Mouse (Mus musculus): ENCODE results near the gene Rbm4. TPM values are rescaled to one million over a fixed set of nuclear protein-coding genes. Genes with fewer than 3 reads are reported as not detected.

The Rbm4 gene
- polyA plus RNA-seq (2012; rRNA removed) = 45.2 and 82.8 TPM in 2 replicates

GRCm38 (mm10) chr19:4793831-4794422 lies at the start of gene Rbm4:
Gene Rbm4, minus strand, starts transcription at chr19:4793901.

GRCm38 (mm10) chr19:4839149-4839548 lies 45.4 kb upstream of the Rbm4 start, which contains the start of the genes Ccs and Ccdc87:
Gene Ccs, minus strand, starts transcription at chr19:4839332.
Gene Ccdc87, plus strand, starts transcription at chr19:4839366.

GRCm38 (mm10) chr19:4811063-4811908 lies 17.6 kb upstream of the Rbm4 start, which contains the start of the genes Gm21992 and Rbm14:
Gene Gm21992, minus strand, starts transcription at chr19:4811612.
Gene Rbm14, minus strand, starts transcription at chr19:4811634.

GRCm38 (mm10) chr19:4756193-4756911 lies 37.3 kb downstream of the Rbm4 start, which contains the start of gene Rbm4b:
Gene Rbm4b, plus strand, starts transcription at chr19:4756497.

Other genes starting within 250 kb of the Rbm4 start
- gene Lrfn4, start 178.2 kb downstream of the Rbm4 start, polyA plus RNA-seq (2012; rRNA removed) = 90.2 and 96.9 TPM in 2 replicates
- 174 TPM in 2 replicates for gene Rce1, start 168.3 kb downstream of the Rbm4 start, polyA plus RNA-seq (2012; rRNA removed)
- 0.83 and 0.86 TPM in 2 replicates for gene Gm960, start 95.2 kb downstream of the Rbm4 start, polyA plus RNA-seq (2012; rRNA removed)
- gene Sptbn2, start 82.7 kb downstream of the Rbm4 start, polyA plus RNA-seq (2012; rRNA removed) = 1.8 and 2.3 TPM in 2 replicates
- 14.7 and 16.6 TPM in 2 replicates for gene Rbm4b, start 37.4 kb downstream of the Rbm4 start, polyA plus RNA-seq (2012; rRNA removed)
- gene Gm21992, start 17.7 kb upstream of the Rbm4 start, polyA plus RNA-seq (2012; rRNA removed) = 22.3 and 49.8 TPM in 2 replicates
- 124 and 130 TPM in 2 replicates for gene Rbm14, start 17.7 kb upstream of the Rbm4 start, polyA plus RNA-seq (2012; rRNA removed)
- 48.6 and 71.6 TPM in 2 replicates for gene Ccs, start 45.4 kb upstream of the Rbm4 start, polyA plus RNA-seq (2012; rRNA removed)
- 0.29 and 0.47 TPM in 2 replicates for gene Ccdc87, start 45.5 kb upstream of the Rbm4 start, polyA plus RNA-seq (2012; rRNA removed)
- gene Ctsf, start 61.2 kb upstream of the Rbm4 start, polyA plus RNA-seq (2012; rRNA removed) = 443 and 448 TPM in 2 replicates
- 3.2 and 3.8 TPM in 2 replicates for gene Actn3, start 84.0 kb upstream of the Rbm4 start, polyA plus RNA-seq (2012; rRNA removed)
- gene Zdhhc24, start 84.8 kb upstream of the Rbm4 start, polyA plus RNA-seq (2012; rRNA removed) = 50.8 and 63.0 TPM in 2 replicates
- 9.8 and 13.1 TPM in 2 replicates for gene Bbs1, start 112.7 kb upstream of the Rbm4 start, polyA plus RNA-seq (2012; rRNA removed)
- gene Dpp3, start 134.4 kb upstream of the Rbm4 start, polyA plus RNA-seq (2012; rRNA removed) = 158 and 220 TPM in 2 replicates
- gene Peli3, start 149.2 kb upstream of the Rbm4 start, polyA plus RNA-seq (2012; rRNA removed) = 12.9 and 17.8 TPM in 2 replicates
- gene Mrpl11, start 168.2 kb upstream of the Rbm4 start, polyA plus RNA-seq (2012; rRNA removed) = 16.6 and 19.4 TPM in 2 replicates
- 2.8 and 4.2 TPM in 2 replicates for gene Npas4, start 196.4 kb upstream of the Rbm4 start, polyA plus RNA-seq (2012; rRNA removed)
- 22.3 and 29.6 TPM in 2 replicates for gene Slc29a2, start 230.0 kb upstream of the Rbm4 start, polyA plus RNA-seq (2012; rRNA removed)
- gene B4gat1, start 244.9 kb upstream of the Rbm4 start, polyA plus RNA-seq (2012; rRNA removed) = 69.6 and 74.6 TPM in 2 replicates
- gene AC124502.3, start 245.0 kb upstream of the Rbm4 start, polyA plus RNA-seq (2012; rRNA removed) = 1.6 and 2.1 TPM in 2 replicates
- gene Brms1, start 247.5 kb upstream of the Rbm4 start, polyA plus RNA-seq (2012; rRNA removed) = 33.0 and 36.1 TPM in 2 replicates